Mouse (Mus musculus) intestine, embryonic 14.5 days (tissue): ENCODE measurements around the gene Vapa. TPM values are rescaled to one million over a fixed set of nuclear protein-coding genes. Genes with fewer than 3 reads are reported as not detected.

Experiments
- ATAC-seq: fragments of 200-750 bp; cut with Nextera tagmentation; replicated peaks from 2 replicates; pipeline ENCODE4 v1.8.0; 2017; ENCODE audit warnings: low read depth, moderate number of reproducible peaks, moderate TSS enrichment, moderate library complexity; ENCODE audit not compliant: low FRiP score, low TSS enrichment
- DNase-seq: peaks from one replicate; pipeline ENCODE4 v3.0.0-alpha.2; 2018; ENCODE audit warnings: low spot score
- H3K27ac ChIP-seq: fragments of 300-500 bp; sonication (generic); 2 replicates; pipeline ENCODE4 v1.5.1; 2014; ENCODE audit warnings: low read depth, mild to moderate bottlenecking, control low read depth
- H3K27me3 ChIP-seq: fragments of 300-500 bp; sonication (generic); replicated peaks from 2 replicates; pipeline ENCODE4 v1.6.1; 2014; ENCODE audit warnings: low read length, control low read depth; ENCODE audit not compliant: control insufficient read depth, insufficient read depth
- H3K36me3 ChIP-seq: fragments of 300-500 bp; sonication (generic); 2 replicates; pipeline ENCODE4 v1.6.1; 2014; ENCODE audit warnings: low read length, control low read depth; ENCODE audit not compliant: control insufficient read depth, insufficient read depth
- H3K4me1 ChIP-seq: fragments of 300-500 bp; sonication (generic); replicated peaks from 2 replicates; pipeline ENCODE4 v1.6.1; 2014; ENCODE audit warnings: low read length, control low read depth, mixed read lengths; ENCODE audit not compliant: control insufficient read depth, insufficient read depth
- H3K4me2 ChIP-seq: fragments of 300-500 bp; sonication (generic); 2 replicates; pipeline ENCODE4 v1.6.1; 2014; ENCODE audit warnings: low read length
- H3K4me3 ChIP-seq: fragments of 300-500 bp; sonication (generic); 2 replicates; pipeline ENCODE4 v1.5.1; 2014; ENCODE audit warnings: low read depth, low read length, control low read depth, mixed read lengths
- H3K9ac ChIP-seq: fragments of 300-500 bp; sonication (generic); 2 replicates; pipeline ENCODE4 v1.6.1; 2014; ENCODE audit warnings: mild to moderate bottlenecking, low read length
- H3K9me3 ChIP-seq: fragments of 300-500 bp; sonication (generic); 2 replicates; pipeline ENCODE4 v1.6.1; 2016; ENCODE audit warnings: low read length, control low read depth; ENCODE audit not compliant: control insufficient read depth
- WGBS: fragments of 180-500 bp; shearing (Covaris S2); extraction: QIAGEN DNeasy Blood & Tissue Kit; methylation state at CpG from one replicate; pipeline ENCODE4 v1.1.7; 2014; 5-methylcytosine and 5-hydroxymethylcytosine counted together
- polyA plus RNA-seq: library from polyadenylated mRNA; unstranded; fragments of >200 nt; fragmentation: Nextera tagmentation; extraction: Ambion mirVana; gene quantifications from 2 replicates; pipeline ENCODE4 v1.2.1, GENCODE M21; 2014

Vapa gene
- polyA plus RNA-seq, 1 experiment from 2014 or later, result 200 TPM

DNA sequence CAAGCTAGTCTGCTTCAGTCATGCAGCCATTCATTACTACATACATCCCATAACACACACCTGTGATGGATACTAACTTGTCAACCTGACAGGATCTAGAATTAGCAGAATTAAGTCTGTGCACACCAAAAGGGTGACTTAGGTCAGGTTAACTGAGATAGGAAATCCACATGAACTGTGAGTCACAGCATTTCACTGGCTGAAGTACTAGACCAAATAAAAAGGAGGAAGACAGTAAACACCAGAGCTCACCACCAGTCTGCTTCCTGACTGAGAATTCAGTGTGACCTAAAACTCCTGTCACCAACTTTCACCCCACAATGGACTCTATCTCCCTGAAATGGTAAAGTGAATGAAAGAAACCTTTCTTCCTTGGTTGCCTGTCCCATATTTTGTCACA, 9.0 kb downstream of the Vapa start:
- Histone ChIP-seq H3K9me3 (no peaks in the 10 kb centered on the region), H3K4me3 (no peak overlapping the region), H3K4me2 (no peak overlapping the region), H3K9ac (no peak overlapping the region), H3K4me1 (peaks cover 31% of the 10 kb centered on the region), H3K27ac (no peak overlapping the region), H3K27me3 (no peaks in the 10 kb centered on the region), H3K36me3 (0 out of 2 replicates have a peak, but pooled peaks cover under 1% of the 10 kb centered on the region)
- ATAC-seq (no peak), DNase-seq (no peak)

DNA sequence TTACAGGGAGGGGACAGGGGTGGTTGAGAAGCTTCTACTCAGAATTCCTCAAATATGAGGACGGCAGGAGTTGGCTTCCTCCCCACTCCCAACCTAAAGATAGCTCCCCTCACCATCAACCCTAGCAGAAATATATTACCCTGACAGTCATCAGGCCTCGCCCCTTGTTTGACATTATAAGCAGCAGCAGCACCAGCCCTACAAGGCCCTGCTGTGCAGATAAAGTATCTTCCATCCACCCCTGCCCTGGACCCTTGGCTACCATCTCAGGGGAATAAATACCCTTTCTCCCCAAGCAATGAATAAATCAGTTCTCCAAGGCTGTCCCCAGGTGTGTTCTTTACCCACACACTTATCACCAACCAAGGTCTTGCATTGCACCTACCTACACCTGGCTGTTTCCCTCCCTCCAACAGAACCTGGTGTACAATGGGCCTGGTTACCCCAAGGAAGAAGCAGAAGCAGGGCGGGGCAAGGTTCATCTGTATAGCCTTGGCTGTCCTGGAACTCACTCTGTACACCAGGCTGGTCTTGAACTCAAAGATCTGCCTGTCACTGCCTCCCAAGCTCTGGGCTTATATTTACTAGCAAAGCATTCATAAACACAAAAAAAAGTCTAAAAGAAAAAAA, 15.4 kb downstream of the Vapa start:
- H3K4me3 ChIP-seq, result no peak overlapping the region
- H3K9me3 ChIP-seq, result no peaks in the 10 kb centered on the region
- no peak overlapping the region for H3K9ac ChIP-seq
- peaks cover 13% of the 10 kb centered on the region for H3K36me3 ChIP-seq
- ATAC-seq (no peak), DNase-seq (no peak)
- H3K27me3 ChIP-seq, result no peaks in the 10 kb centered on the region
- 66% methylated on average over 3 of the region's 3 CpGs for WGBS
- H3K4me1 ChIP-seq, result peaks cover 13% of the 10 kb centered on the region
- H3K27ac ChIP-seq, result no peak overlapping the region
- no peak overlapping the region for H3K4me2 ChIP-seq

DNA sequence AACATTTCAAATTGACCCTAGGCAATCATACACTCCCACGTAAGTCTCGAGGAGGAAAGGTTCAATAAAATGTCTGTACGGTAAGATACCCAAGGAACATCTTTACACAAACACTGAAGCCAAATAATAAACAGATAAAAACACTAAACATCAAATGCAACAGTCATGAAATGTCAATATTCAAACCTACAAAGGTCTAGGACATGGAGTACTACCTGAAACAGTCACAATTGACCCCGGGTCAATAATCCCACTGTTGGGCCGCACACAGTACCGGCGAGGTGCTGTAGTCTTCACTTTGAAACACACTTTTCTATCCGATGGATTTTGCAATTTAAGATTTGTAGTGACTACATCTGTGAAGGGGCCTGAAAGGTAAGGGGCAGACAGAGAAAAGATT, 18.7 kb downstream of the Vapa start:
- no peak for ATAC-seq
- WGBS, result 91% methylated on average over 8 of the region's 8 CpGs

DNA sequence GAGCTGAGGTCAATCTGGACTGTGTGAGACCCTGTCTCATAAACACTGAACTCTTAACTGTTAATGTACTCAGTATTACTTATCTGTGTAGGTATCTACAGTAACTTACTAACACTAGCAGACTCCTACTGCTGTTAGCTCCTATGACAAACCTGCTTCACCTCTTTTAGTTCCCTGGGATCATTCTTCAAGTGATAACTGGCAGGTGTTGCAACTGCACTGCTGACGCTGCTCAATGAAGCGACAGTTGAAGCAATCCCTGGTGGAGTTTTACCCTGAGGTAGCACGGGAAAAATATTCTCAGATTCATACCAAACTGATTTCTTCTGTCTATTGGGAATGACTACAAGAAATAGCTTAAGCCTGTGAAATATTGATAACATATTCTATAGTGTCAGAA, 26.5 kb downstream of the Vapa start:
- DNase-seq, result no peak
- Histone ChIP-seq H3K27ac (no peak overlapping the region), H3K36me3 (peaks cover 38% of the 10 kb centered on the region), H3K4me2 (no peak overlapping the region), H3K9me3 (no peaks in the 10 kb centered on the region), H3K4me3 (no peak overlapping the region), H3K4me1 (no peaks in the 10 kb centered on the region), H3K9ac (no peak overlapping the region), H3K27me3 (no peaks in the 10 kb centered on the region)
- no peak for ATAC-seq
- WGBS, result 90% methylated on average over 3 of the region's 3 CpGs

More for the DNA sequence above, 18.7 kb downstream of the Vapa start:
- H3K4me3 ChIP-seq, result no peak overlapping the region
- no peak overlapping the region for H3K27ac ChIP-seq
- H3K4me1 ChIP-seq, result peaks cover 13% of the 10 kb centered on the region
- peaks cover 34% of the 10 kb centered on the region for H3K36me3 ChIP-seq
- no peak overlapping the region for H3K4me2 ChIP-seq
- no peak for DNase-seq
- no peaks in the 10 kb centered on the region for H3K27me3 ChIP-seq
- no peak overlapping the region for H3K9ac ChIP-seq
- H3K9me3 ChIP-seq, result no peaks in the 10 kb centered on the region

DNA sequence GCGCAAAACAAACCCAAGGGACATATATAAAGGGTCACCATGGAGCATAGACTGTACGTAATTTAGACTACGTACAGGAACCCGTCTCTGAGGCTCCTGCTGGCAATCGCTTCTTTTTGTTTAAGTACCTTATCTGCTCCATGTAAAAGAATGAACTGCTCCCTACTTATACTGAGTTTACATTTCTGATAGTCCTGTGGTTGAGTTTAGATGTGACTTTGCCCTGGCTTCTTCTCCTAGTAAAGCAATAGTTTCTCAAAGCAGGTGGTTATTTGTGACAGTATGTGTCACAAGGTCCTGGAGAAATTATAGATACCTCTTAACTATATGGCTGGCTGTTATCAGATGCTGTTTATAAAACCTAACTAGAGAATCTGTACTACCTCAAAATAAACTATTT, 31.9 kb downstream of the Vapa start:
- WGBS, result 89% methylated on average over 5 of the region's 5 CpGs
- Histone ChIP-seq H3K36me3 (peaks cover 49% of the 10 kb centered on the region), H3K9ac (no peak overlapping the region), H3K4me3 (no peak overlapping the region), H3K27ac (no peak overlapping the region), H3K4me2 (no peak overlapping the region), H3K9me3 (no peaks in the 10 kb centered on the region), H3K4me1 (no peaks in the 10 kb centered on the region), H3K27me3 (no peaks in the 10 kb centered on the region)
- ATAC-seq (no peak), DNase-seq (no peak)

DNA sequence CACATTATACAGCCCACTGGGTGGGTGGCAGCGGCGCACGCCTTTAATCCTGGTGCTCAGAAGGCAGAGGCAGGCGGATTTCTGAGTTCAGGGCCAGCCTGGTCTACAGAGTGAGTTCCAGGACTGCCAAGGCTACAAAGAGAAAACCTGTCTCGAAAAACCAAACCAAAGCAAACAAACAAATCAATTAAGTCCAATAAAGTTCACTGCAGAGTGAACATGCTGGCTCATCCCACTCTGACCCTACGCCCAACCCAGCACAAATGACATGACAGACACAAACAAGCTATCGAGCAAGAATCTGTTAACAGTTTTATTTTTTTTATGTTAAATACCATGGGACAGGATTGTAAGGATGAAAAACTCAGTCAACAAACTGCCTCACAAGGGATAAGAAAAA, 33.6 kb downstream of the Vapa start:
- no peaks in the 10 kb centered on the region for H3K27me3 ChIP-seq
- H3K9ac ChIP-seq, result no peak overlapping the region
- DNase-seq, result no peak
- WGBS, result 95% methylated on average over 7 of the region's 7 CpGs
- no peak for ATAC-seq
- H3K4me2 ChIP-seq, result no peak overlapping the region
- no peaks in the 10 kb centered on the region for H3K4me1 ChIP-seq
- H3K27ac ChIP-seq, result no peak overlapping the region
- no peaks in the 10 kb centered on the region for H3K9me3 ChIP-seq
- H3K4me3 ChIP-seq, result no peak overlapping the region
- peaks cover 49% of the 10 kb centered on the region for H3K36me3 ChIP-seq

DNA sequence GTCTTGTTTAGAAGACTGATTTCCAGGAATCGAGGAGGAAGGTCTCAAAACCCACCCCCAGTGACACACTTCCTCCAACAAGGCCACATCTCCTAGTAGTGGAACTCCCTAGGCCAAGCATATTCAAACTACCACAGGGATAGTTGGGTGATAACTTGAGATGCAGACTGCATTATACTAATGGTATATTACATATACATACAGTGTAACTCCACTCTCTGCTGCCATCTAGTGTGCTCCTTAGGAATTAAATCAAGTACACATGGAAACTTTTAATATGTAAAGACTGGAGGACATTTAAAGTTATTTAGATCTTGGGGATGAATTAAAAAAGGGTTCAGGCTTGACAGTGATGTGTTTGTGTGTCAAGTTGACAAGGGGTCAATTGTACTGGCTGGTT, 38.0 kb downstream of the Vapa start:
- H3K27ac ChIP-seq, result no peak overlapping the region
- H3K4me2 ChIP-seq, result no peak overlapping the region
- DNase-seq (no peak), ATAC-seq (no peak)
- no peak overlapping the region for H3K9ac ChIP-seq
- WGBS, result 68% methylated on average over 1 of the region's 1 CpGs
- no peaks in the 10 kb centered on the region for H3K4me1 ChIP-seq
- peaks cover 26% of the 10 kb centered on the region for H3K36me3 ChIP-seq
- H3K9me3 ChIP-seq, result no peaks in the 10 kb centered on the region
- H3K4me3 ChIP-seq, result no peak overlapping the region
- H3K27me3 ChIP-seq, result no peaks in the 10 kb centered on the region

DNA sequence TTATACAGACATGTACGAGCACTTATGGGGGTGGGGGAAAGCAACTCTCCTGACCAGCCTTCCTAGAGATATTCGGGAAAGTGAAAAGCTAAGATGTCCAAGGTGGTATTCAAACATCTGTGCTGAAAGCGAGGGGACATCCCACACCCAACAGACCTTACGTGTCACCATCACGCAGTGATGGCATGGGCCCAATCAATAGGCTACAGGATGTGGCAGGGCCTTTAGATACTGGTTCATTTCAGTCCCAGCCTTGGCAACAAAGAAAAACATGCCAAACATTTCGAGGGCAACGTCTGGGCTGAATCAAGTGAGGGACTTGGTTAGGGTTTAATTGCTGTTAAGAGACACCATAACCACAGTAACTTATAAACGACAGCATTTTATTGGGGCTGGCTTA, 38.5 kb downstream of the Vapa start:
- no peak overlapping the region for H3K9ac ChIP-seq
- peaks cover 21% of the 10 kb centered on the region for H3K36me3 ChIP-seq
- no peak overlapping the region for H3K4me2 ChIP-seq
- no peaks in the 10 kb centered on the region for H3K27me3 ChIP-seq
- no peak overlapping the region for H3K4me3 ChIP-seq
- no peaks in the 10 kb centered on the region for H3K9me3 ChIP-seq
- ATAC-seq (no peak), DNase-seq (no peak)
- no peaks in the 10 kb centered on the region for H3K4me1 ChIP-seq
- WGBS, result 73% methylated on average over 8 of the region's 8 CpGs
- H3K27ac ChIP-seq, result no peak overlapping the region

DNA sequence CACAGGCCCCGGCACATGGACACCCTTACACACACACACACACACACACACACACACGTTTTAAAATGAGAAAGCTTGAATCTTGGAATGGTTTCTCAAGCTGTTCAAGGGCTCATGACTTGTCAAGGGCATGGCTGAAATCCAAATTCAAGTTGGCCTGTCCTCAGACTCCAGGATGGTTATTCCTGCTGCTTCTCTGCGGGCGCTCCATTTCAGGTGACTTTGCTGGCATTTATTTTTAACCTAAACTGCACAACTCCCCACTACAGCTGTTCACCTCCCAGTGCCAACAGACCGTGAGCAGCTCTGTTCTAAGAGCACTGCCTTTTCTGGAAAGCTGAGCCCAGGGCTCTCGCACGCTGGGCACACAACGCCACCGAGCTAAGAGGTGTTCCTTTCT, 41.5 kb downstream of the Vapa start:
- Histone ChIP-seq H3K4me2 (no peak overlapping the region), H3K4me1 (no peaks in the 10 kb centered on the region), H3K9ac (no peak overlapping the region), H3K4me3 (no peak overlapping the region), H3K9me3 (no peaks in the 10 kb centered on the region), H3K27ac (no peak overlapping the region), H3K27me3 (no peaks in the 10 kb centered on the region), H3K36me3 (no peaks in the 10 kb centered on the region)
- ATAC-seq, result no peak
- WGBS, result 86% methylated on average over 9 of the region's 9 CpGs
- DNase-seq, result no peak
